Comparison of ENCODE assay signal across 8 mouse cellular contexts in genomic region chr10:84562567-84563554, GRCm38 (mm10). TPM values are rescaled to one million over a fixed set of nuclear protein-coding genes. Genes with fewer than 3 reads are reported as not detected.
DNase-seq lines count a peak whose midpoint lies in the region; ATAC-seq and TF ChIP-seq lines count a peak whose summit lies in the region.

No protein-coding gene starts in this region.

- H3K27ac ChIP-seq in gastrocnemius, adult 2 months: no peak overlapping the region
- H3K27ac ChIP-seq in kidney, embryonic 16.5 days (ENCODE audit: low read length): no peak overlapping the region

- no peaks in the 10 kb centered on the region for H3K4me1 ChIP-seq in kidney, embryonic 16.5 days (ENCODE audit: insufficient read depth, low read length)

- peak; percentile 9; the same call in 1 of the 2 replicates for TF ChIP-seq CTCF in gastrocnemius, adult 2 months (IDR thresholded peaks at IDR 0.05)

- H3K36me3 ChIP-seq in kidney, embryonic 16.5 days (ENCODE audit: insufficient read depth, low read length): no peaks in the 10 kb centered on the region

- H3K4me3 ChIP-seq in gastrocnemius, adult 2 months: no peak overlapping the region
- H3K4me3 ChIP-seq in kidney, embryonic 16.5 days (ENCODE audit: low read length): no peak overlapping the region

- ATAC-seq in kidney, embryonic 16.5 days (ENCODE audit: low FRiP score, low TSS enrichment): peak; percentile 74; the same call in 1 of the 2 replicates
- ATAC-seq in megakaryocyte, adult 5-6 weeks (ENCODE audit: poor library complexity, severe bottlenecking): peak; percentile 80

- 61% methylated on average over 13 of the region's 13 CpGs for WGBS in kidney, embryonic 16.5 days

- no peak overlapping the region for H3K9ac ChIP-seq in kidney, embryonic 16.5 days (replicated peaks; ENCODE audit: low read length)

- H3K4me2 ChIP-seq in kidney, embryonic 16.5 days (replicated peaks; ENCODE audit: low read depth, low read length): no peak overlapping the region

- intact Hi-C loops in gastrocnemius, adult 2 months (cut with DNase I): loop anchor here (5.0 kb wide), 1 partner anchor 46 kb away; no protein-coding TSS in a partner anchor

- DNase-seq in gastrocnemius, adult 2 months: no peak
- DNase-seq in gastrocnemius, postnatal 4 days (ENCODE audit: low spot score in 2 of 2): no peak
- DNase-seq in CD4-positive helper T cell, adult 2 months (ENCODE audit: low read depth, low spot score): peak; percentile 53
- DNase-seq in embryo, embryonic 10.5 days (ENCODE audit: low spot score): peak; percentile 61
- DNase-seq in c-Kit-positive CD71-positive TER-119-positive erythroid progenitor cells, embryonic 14.5 days (ENCODE audit: low spot score): no peak
- DNase-seq in left cerebral cortex, adult 9 months (ENCODE audit: low spot score in 2 of 2): no peak

- H3K27me3 ChIP-seq in kidney, embryonic 16.5 days (ENCODE audit: insufficient read depth, low read length): no peaks in the 10 kb centered on the region

- H3K9me3 ChIP-seq in kidney, embryonic 16.5 days (ENCODE audit: low read length): peaks cover 9% of the 10 kb centered on the region

RNA-seq across cellular contexts. Expression of gene Tcp11l2, which starts 13.6 kb away (rescaled TPM):
- 10 to 100 TPM; 45.4 to 55.7 TPM for total RNA-seq in gastrocnemius, adult 2 months (2021)
- 10 to 100 TPM; 41.9 to 48.3 TPM for total RNA-seq in gastrocnemius, postnatal 4 days (2021)
- 20.2 and 21.2 TPM in 2 replicates for polyA plus RNA-seq in kidney, embryonic 16.5 days (2015; fragmentation: Nextera tagmentation; extraction: Ambion mirVana)
- total RNA-seq in megakaryocyte, adult 5-6 weeks (2015): 54.8 and 59.3 TPM in 2 replicates
- total RNA-seq in megakaryocyte, adult 5-6 weeks (2017): 29.7 and 36.1 TPM in 2 replicates

RNA-seq across cellular contexts. Expression of gene Ckap4, which starts 29.0 kb away (rescaled TPM):
- 10 to 100 TPM in 1 of 2 experiments, 1 to 10 TPM in 1; 7.5 to 10.6 TPM for total RNA-seq in gastrocnemius, adult 2 months (2021)
- 100 to 1,000 TPM; 122 to 138 TPM for total RNA-seq in gastrocnemius, postnatal 4 days (2021)
- polyA plus RNA-seq in kidney, embryonic 16.5 days (2015; fragmentation: Nextera tagmentation; extraction: Ambion mirVana): 40.0 and 72.4 TPM in 2 replicates
- total RNA-seq in megakaryocyte, adult 5-6 weeks (2015): 122 and 125 TPM in 2 replicates
- total RNA-seq in megakaryocyte, adult 5-6 weeks (2017): 115 TPM in 2 replicates

RNA-seq across cellular contexts. Expression of gene Polr3b, which starts 59.2 kb away (rescaled TPM):
- total RNA-seq in gastrocnemius, adult 2 months (2021): 10 to 100 TPM in 1 of 2 experiments, 1 to 10 TPM in 1; 9.3 to 13.3 TPM
- total RNA-seq in gastrocnemius, postnatal 4 days (2021): 10 to 100 TPM; 17.6 to 18.3 TPM
- polyA plus RNA-seq in kidney, embryonic 16.5 days (2015; fragmentation: Nextera tagmentation; extraction: Ambion mirVana): 17.5 and 20.4 TPM in 2 replicates
- 20.0 and 20.1 TPM in 2 replicates for total RNA-seq in megakaryocyte, adult 5-6 weeks (2015)
- total RNA-seq in megakaryocyte, adult 5-6 weeks (2017): 26.3 and 28.7 TPM in 2 replicates

Comparison
In these comparisons a context has a peak if more than half of its experiments do, and no peak if none do; other contexts are left out.
1. RNA of gene Ckap4, which starts 29.0 kb away (total RNA-seq): 122 to 138 TPM in gastrocnemius, postnatal 4 days and 115 to 125 TPM in megakaryocyte, adult 5-6 weeks; 7.5 to 10.6 TPM in gastrocnemius, adult 2 months; every median in the first group is over 4 times any median in the second.
2. DNase-seq: peak in CD4-positive helper T cell, adult 2 months (single experiment) and embryo, embryonic 10.5 days (single experiment); none in gastrocnemius, adult 2 months (single experiment), gastrocnemius, postnatal 4 days (0 of 2), c-Kit-positive CD71-positive TER-119-positive erythroid progenitor cells, embryonic 14.5 days (single experiment) and left cerebral cortex, adult 9 months (0 of 2).